Mouse (Mus musculus) kidney, postnatal 14 days (tissue): Measurements from ENCODE around the gene Ppp1cc.
A peak's percentile ranks its signal among the peaks of the same experiment; 100 is the strongest.
"Not testable (repeated sequence)": the region's sequence is repeated elsewhere in the genome, so short reads cannot be mapped to it uniquely, and the experiment has no call there.

ENCODE experiments used
- DNase-seq: peaks from one replicate; pipeline ENCODE4 v3.0.0; 2022; ENCODE audit warnings: mixed read lengths

Ppp1cc gene

DNA sequence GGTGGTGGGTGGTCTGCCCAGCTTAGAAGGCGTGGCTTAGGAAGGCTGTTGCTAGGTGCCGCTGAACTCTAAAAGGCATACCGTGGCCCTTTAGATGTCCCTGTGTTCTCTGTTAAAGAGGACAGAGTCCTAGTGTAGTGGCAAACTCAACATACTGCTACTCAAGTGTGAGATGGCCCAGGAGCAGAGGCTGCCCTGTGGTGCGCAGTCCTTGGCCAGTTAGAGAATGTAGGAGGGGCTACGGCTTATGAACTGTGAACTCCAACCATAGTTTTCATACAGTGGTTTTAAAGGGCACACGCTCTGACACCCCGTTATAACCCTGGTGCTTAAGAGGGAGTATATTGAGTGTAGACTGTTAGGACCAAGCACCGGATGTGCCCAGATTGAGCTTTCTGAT, 13.0 kb downstream of the Ppp1cc start:
- no peak for DNase-seq

DNA sequence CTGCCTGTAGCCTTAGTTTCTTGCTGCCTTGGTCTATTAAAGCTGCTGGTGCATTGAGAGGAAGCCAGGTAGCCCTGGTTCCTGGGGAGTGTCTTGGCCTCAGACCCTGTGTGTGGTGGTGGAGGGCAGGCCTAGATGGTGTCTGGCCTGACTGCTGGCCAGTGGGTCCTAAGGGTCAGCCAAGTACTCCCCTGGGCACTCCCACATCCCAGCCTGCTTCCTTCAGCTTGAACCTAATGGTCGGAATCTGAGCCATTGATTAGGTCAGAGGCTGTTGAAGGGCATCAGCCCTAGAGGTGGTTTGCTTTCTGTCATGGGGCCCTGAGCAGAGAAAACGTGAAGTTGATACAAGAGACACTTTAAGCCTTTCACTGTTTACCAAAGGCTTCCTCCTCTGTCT, 17.3 kb downstream of the Ppp1cc start:
- no peak for DNase-seq

DNA sequence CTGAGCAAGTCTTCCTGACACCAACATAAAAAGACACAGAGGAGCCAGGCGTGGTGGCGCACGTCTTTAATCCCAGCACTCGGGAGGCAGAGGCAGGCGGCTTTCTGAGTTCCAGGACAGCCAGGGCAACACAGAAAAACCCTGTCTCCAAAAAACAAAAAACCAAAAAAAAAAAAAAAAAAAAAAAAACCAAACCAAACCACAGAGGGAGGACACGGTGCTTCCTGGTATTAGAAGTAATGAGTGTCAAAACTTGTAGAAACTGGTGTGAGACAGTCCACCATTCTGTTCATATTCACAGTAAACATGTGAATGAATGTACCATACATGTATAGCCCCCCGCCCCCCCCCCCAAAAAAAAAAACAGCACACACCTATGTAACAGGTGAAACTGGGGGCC, 17.9 kb downstream of the Ppp1cc start:
- DNase-seq: no peak

DNA sequence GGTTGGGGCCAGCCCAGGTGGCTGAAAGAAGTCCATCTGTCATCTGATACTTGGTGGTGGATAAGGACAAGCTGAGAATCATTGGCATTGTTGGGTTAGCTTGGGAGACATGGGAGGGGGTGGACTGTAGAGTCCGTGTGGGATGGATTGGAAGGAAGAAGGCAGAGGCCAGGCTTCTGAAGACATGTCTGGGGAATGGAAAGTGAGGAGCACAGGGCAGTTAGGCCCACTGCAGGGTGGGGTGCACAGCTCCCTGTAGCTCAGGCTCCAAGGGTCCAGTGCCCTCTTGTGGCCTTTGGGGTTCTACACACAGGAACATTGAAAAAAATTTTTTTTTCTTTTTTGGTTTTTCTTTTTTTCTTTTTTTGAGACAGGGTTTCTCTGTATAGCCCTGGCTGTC, 18.3 kb downstream of the Ppp1cc start:
- peak; percentile 58 for DNase-seq

DNA sequence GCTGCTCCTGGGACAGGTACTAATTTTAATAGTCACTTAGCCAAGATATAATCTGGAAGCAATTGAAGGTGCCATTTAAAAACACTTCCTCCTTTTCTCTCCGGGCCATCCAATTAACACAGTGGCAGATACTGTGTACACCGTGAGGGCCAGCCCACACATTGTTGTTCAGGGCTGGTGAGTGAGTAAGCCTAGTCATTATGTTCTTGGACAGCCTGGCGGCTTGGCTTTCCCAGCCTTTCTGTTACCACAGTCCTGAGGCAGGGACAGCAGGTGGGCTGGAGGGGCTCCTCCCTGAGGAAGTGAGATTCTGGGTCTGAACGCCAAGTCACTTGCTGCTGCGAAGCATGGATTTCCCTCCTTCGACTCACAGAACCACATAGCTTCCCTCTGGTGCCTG, 21.6 kb downstream of the Ppp1cc start:
- DNase-seq: no peak

DNA sequence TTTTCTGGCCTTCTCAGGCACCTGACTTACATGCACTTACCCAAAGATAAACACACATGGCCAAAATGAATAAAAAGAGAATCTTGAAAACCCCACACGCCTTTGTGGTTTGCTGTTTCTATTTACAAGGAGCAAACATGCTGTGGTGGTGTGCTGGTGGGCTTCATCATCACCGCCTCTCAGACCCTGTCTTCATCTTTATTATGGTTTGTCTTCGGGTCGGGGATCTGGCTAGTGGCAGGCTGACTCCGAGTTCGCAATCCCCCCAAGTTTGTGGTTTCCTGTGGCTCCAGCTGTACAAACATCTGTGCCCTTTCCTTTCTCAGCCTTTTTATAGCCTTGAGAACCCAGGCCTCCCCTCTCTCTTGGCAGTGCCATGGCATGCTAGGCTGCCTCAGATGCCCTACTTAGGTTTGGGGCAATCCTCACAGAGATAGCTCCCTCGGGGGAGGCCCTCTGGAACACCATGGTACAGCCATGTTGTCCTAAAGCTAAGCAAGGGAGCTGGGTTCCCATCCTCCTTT, 26.3 kb downstream of the Ppp1cc start:
- DNase-seq: no peak

DNA sequence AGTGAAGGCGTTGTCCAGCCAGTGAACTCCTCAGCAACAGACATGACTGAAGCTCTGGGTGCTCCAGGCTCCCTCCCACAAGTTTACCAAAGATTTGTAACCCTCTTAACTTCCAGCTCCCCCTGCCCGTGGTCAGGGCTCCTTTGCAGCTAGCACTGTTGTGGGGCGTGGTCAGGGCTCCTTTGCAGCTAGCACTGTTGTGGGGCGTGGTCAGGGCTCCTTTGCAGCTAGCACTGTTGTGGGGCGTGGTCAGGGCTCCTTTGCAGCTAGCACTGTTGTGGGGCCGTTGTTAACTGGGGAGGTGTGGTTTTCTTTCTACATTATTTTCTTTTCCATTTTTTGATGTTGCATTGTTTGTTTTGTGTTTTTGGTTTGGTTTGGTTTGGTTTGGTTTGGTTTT, 26.8 kb downstream of the Ppp1cc start:
- not testable (repeated sequence) for DNase-seq

DNA sequence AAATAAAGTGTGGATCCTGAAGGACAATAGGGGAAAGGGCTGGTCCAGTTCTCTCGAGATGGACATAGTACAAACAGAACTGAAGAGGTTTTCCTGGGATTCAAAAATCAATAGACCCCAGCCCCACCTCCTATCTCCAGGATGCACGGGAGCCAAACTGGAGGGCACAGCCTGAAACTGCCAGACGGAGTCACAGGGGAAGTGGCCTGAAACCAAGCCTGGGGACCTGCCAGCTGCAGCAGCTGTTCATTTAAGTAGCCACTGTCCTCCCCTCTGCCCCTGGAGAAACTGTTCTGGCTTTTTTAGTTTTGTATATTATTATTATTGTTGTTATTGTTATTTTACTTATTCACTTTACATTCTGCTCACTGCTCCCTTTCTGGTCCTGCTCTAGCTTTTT, 31.0 kb downstream of the Ppp1cc start:
- no peak for DNase-seq

DNA sequence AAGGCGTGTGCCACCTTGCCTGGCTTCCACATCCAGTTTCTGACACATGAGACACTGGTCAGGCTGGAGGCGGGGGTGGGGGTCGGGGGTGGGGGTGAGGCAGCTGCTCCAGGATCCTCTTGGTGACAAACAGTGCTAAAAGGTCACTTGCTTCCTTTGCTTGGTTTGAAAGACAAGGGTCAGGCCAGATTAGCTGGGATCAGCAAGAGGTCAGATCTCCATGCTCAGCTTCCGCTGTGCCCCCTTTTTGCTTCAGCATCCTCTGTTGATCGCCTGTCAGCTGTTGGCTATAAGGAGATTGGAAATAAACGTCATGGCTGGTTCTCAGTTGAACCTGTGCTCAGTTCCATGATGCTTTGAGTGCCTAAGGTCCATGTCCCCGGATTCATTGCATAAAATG, 32.4 kb downstream of the Ppp1cc start:
- DNase-seq: no peak

DNA sequence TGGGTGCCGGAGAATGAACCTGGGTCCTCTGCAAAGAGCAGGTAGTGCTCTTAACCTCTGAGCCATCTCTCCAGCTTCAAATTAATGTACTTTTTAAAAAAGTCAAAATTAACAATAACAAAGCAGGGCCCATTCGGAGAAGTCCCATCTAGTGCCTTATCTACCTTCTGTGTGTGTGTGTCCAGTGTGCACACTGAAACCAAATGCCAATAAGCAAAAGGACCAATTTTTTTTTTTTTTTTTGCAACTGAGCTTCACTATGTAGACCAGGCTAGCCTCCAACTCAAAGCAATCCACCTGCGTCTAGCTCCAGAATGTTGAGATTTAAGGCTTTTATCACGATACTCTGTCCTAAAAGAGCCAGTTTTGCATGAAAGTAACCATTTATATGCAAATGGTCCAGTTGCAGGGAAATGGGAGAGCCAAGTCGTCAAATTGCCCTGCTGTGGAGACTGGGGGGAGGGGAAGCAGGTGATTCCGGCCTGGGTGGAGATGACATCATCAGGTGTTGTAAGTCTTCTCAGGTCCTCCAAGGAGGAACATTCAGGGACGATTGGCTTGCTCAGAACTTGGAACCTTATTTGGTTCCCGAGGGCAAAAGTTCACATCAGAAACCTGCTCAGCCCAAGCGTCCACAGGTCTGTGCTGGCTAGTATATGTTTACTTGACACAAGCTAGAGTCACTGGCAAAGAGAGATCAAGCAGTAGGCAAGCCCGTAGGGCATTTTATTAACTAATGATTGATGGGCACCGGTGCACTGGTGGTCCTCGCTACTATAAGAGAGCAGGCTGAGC, 33.4 kb downstream of the Ppp1cc start:
- peak; percentile 44 for DNase-seq

DNA sequence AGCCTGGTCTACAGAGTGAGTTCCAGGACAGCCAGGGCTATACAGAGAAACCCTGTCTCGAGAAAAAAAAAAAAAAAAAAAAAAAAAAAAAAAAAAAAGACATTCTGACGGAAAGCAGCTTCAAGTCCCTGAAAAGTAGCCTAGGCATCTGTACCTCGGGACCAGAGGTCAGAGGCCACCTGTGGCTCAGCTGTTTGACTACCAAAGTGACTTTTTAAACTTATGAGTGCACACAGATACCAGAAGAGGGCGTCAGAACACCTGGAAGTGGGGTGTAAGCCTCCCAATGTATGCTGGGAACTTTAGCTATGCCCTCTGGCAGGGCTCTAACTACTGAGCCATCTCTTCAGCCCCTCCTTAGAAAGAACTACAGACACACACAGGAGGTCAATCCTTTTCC, 34.3 kb downstream of the Ppp1cc start:
- no peak for DNase-seq

DNA sequence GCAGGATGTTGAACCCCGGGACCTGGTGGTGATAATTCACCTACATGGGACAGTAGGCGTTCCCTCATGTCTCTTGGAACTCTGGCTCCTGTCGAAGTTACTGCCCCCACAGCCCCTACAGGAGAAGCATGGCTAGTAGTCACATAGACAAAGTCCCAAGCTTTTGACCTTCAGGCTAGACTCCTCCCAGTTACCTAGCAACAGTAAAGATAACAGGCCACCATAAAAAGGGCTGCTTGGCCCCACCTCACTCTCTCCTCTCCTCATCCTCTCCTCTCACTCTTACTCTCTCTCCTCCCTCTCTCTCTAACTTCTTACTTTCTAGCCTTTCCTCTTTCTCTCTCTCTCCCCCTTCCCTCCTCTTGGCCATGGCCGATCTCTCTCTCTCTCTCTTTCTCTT, 42.8 kb downstream of the Ppp1cc start:
- DNase-seq: no peak

DNA sequence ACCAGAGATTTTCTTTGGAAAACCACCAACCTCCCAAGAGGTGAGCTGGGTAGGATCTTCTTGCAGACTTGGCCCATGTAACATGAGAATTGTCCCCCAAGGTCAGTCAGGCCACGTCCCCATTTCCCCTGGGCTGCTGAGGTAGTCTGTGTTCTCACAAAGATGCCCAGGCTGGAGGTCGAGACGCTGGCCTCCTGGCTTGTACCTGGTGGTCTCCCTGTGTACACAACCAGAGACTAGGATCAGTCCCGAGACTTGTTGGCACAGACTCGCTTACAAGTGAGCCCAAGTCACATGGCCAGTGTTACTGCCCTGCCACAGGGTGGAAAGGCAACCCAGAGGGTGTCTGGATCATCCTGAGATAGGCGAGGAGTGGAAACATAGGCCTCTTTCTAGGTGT, 43.8 kb downstream of the Ppp1cc start:
- DNase-seq: no peak

DNA sequence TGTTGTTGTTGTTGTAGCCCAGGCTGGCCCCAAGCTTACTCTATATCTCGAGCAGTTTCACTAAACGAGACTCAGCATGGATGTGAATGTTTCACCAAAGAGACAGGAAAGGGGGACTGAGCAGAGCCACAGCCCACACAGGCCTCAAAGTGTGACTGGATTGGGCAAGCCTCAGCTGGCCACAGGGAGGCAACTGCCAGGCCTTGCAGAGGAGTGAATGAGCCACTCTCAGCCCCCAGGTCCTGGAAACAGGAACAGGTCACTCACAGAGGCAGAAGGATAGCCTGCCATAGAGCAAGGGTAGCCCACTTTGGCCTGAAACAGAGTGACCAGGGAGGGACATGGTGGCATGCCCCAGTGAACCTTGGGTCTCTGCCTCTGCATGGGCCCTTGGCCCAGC, 46.1 kb downstream of the Ppp1cc start:
- DNase-seq: no peak

DNA sequence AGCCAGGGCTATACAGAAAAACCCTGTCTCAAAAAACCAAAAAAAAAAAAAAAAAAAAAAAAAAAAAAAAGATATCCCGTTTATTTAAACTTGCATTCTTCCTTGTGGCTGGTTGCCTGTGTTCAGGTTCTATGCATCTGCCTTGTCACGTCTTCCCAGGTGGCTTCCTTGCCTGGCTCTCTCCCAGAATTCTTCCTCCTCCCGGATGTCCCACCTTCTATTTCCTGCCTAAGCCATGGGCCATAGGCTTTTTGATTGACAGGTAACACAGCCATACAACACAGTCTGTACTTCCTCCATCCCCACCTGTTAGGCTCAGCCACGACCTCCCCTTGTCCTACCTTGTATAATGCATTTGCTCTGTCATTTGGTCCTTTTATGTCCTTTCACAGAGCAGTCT, 48.4 kb downstream of the Ppp1cc start, which contains the start of gene Hvcn1:
TSS of gene Hvcn1 (plus strand) at position 330 of the 400 bp plus-strand sequence.
- DNase-seq: no peak

DNA sequence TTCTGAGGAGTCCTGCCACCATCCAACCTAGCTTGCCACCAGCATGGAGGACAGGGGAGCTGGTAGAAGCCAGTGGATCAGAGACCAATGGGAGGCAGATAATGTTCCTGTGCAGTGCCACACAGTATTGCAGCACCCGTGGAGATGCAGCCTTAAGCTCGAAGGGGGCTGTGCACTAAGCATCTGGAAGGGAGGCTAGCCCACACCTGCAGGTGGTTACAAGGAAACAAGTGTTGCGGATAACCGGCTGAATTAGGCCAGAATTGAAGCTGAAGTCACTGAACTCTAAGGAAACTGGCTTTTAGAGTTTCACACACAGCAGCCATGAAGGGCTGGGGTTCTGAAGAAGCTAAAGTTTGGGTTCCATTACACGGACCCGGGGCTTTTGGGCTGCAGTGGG, 50.8 kb downstream of the Ppp1cc start:
- DNase-seq: no peak

DNA sequence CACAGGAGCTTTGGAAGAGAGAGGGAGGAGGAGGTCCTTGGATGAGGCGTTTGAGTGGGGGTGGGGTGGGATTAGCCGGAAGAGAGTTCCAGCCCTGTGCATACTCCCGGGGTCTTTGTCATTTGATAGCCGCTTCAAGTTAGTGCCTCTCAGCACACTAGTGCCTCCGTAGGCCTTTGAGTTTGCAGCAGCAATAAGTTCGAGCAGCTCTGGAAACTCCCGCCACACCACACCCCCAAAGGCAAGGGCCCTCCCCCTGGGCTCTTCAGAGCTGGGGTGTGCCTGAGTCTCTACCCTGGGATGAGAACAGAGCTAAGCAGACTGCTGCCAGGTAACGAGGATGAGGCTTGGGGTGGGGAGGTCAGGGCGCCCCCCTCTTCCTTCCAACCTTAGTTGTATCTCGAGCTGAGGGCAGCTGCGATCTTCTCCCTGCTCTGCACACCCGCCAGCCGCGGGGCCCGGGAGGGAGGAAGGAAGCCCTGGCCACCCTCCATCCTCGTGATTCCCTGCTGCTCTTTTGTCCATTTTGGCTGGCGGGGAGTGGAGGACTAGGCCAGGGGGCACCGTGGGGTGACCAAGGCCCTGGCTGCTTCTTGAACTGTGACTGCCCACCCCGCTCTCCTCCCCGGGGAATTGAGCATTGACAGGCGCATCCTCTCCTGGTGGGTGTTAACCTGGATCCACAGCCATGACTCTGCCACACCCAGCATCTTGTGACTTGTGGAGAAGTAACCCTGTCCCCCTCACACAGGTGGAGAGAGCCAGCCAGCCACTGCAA, 51.7 kb downstream of the Ppp1cc start:
- DNase-seq: peak; percentile 69

DNA sequence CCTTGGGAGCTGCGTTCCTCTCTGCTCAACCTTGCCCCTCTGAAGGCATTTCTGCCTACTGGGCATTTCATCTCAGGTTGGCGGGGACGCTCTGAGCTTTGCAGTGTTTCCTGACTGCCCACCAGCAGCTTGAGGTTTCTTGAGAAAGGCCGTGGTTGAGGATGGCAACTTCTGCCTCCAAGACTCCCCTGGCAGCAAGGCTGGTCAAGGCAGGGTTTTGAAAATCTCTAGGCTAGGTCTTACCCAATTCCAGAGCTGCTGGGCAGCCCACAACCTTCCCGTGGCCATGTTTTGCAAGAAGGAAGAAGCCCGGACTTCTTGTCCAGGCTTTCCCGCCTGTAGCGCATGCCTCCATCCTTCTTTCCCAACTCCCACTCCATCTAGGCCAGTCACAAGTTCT, 52.8 kb downstream of the Ppp1cc start:
- no peak for DNase-seq

DNA sequence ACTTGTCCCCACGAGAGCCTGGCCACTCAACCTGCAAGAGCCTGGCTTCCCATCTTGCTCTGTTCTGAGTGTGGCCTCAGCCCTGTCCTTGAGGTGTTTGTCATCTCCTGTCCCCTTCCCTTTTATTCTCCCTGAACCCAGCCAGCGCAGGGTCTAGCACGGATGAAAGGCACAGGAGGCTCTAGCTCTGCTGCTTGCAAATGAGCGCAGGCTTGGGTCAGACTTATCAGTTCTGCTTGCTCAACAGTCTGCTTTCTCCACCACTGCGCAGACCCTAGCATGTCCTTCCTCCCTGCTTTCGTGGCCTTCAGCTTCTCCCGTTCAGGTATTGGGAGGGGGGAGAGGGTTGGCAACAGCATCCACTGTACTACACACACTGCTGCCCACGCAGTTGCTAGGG, 54.0 kb downstream of the Ppp1cc start:
- DNase-seq: no peak

DNA sequence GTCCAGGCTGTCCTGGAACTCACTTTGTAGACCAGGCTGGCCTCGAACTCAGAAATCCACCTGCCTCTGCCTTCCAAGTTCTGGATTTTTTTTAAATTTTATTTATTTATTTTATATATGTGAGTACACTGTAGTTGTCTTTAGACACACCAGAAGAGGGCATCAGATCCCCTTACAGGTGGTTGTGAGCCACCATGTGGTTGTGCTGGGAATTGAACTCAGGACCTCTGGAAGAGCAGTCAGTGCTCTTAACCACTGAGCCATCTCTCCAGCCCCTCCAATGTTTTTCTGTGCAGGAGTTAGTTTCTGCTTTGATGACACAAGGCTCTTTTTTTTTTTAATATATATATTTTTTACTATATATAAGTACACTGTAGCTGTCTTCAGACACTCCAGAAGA, 54.7 kb downstream of the Ppp1cc start:
- DNase-seq: not testable (repeated sequence)

DNA sequence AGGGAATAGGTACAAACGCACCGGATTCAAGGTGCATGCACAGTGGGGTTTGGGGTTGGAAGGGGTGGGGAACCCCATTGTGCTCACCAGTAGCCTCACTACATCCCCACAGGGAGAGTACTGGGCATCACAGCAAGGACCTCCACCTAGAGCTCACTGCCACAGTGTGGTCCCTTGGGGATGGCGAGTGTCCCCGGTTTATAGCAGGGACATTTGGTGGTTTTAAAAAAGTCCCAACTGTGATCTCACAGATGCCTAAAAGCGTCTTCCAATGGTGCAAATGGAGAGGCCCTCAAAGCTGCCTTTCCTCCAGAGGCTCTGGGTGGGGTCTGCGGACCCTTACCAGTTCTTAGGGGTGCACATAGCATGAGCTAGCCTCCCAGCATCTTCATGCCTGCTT, 55.8 kb downstream of the Ppp1cc start:
- no peak for DNase-seq

DNA sequence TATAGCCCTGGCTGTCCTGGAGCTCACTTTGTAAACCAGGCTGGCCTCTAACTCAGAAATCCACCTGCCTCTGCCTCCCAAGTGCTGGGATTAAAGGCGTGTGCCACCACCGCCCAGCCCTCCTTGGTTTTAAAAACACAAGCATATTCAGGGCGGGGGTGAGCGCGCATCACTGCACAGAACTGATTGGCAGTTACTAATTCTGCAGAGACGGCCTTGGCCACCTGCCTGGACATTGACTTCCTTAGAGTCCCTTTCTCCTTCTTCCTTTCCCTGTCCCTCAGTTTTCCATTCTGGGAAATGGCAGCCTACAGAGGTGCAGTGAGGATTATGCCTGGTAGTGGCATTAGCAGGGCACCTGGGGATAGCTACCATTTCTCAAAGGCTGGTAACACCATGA, 59.6 kb downstream of the Ppp1cc start:
- DNase-seq: no peak

DNA sequence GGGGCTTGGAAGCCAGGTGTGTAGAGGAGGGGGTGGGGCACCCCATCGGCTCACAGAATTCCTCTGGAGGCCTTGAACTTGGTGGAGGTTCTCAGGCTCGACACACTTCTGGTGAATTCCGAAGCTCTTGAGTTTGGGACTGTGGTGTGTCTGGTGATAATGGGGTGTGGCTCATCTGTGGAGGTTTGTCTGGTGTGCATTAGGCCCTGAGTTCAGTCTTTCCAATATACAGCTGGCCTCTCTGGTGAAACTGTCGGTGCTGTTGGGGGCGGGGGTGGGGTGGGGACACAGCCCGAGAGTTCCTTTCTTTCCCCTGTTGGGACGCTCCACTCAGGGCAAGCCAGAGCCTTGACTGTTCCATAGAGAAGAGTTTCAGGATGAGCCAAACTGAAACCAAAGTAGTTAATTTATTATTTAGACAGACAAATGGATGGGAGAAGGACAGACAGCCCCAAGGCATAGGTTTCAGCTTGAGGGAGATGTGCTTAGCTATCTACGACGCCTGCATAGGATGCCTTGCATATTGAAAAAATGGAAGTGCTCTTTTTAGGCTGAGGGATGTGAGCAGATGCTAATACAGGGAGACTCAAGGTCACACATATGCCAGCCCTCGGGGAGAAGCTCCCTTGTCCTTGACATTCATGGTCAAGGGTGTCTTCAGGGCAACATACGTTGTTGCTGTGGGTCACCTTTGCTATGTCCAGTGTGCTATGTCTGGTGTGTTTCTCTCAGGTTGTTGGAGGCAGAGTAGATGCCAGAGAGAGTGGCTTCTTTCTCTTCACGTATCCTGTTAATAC, 60.2 kb downstream of the Ppp1cc start:
- no peak for DNase-seq
